Mouse (Mus musculus) 416B (cell line): ENCODE measurements around the gene Tmem204.

Source experiments
- DNase-seq: peaks from one replicate; pipeline ENCODE4 v3.0.0; 2011; ENCODE audit warnings: low read depth

The Tmem204 gene

GRCm38 (mm10) chr17:25014841-25015570 is 68.4 kb downstream of the Tmem204 start:
- DNase-seq = peak; percentile 49

GRCm38 (mm10) chr17:25013606-25014501 is 69.5 kb downstream of the Tmem204 start:
- peak; percentile 37 for DNase-seq
